15 mouse cellular contexts compared by ENCODE assay signal in genomic region chr12:27437661-27438345, GRCm38 (mm10).
DNase-seq lines count a peak whose midpoint lies in the region; ATAC-seq and TF ChIP-seq lines count a peak whose summit lies in the region.
"Had no signal": no experiment of that assay in that cellular context is flagged by ENCODE, and none has a peak within 500 bp of the region (broad histone marks: within the 10 kb centered on the region; RNA-seq: fewer than 3 reads in every experiment).

No protein-coding gene starts in this region.

- no peaks in the 10 kb centered on the region for H3K4me1 ChIP-seq in hindbrain, embryonic 16.5 days (ENCODE audit: control insufficient read depth, insufficient read depth, low read depth, low read length)
- no peaks in the 10 kb centered on the region for H3K4me1 ChIP-seq in hindbrain, embryonic 12.5 days
- H3K4me1 ChIP-seq in midbrain, embryonic 12.5 days: no peaks in the 10 kb centered on the region
- 0 out of 2 replicates have a peak, but pooled peaks cover 4% of the 10 kb centered on the region for H3K4me1 ChIP-seq in midbrain, embryonic 10.5 days
- H3K4me1 ChIP-seq in hindbrain, postnatal 0 days (ENCODE audit: insufficient read depth, low read length): no peaks in the 10 kb centered on the region
- H3K4me1 ChIP-seq: heart, embryonic 10.5 days; neural tube, embryonic 13.5 days had no signal

- no peak overlapping the region for H3K9ac ChIP-seq in hindbrain, embryonic 16.5 days (ENCODE audit: low read depth, low read length)
- H3K9ac ChIP-seq in hindbrain, embryonic 12.5 days: no peak overlapping the region
- H3K9ac ChIP-seq in midbrain, embryonic 12.5 days (replicated peaks): no peak overlapping the region
- H3K9ac ChIP-seq in hindbrain, postnatal 0 days (replicated peaks; ENCODE audit: low read length): no peak overlapping the region
- H3K9ac ChIP-seq: liver, embryonic 14.5 days; neural tube, embryonic 13.5 days had no signal

- DNase-seq in midbrain, embryonic 10.5 days (ENCODE audit: low spot score): no peak
- peak; percentile 53 for DNase-seq in hindbrain, postnatal 0 days (ENCODE audit: low spot score)
- peak; percentile 2 for DNase-seq in retina, embryonic 14.5 days (ENCODE audit: low spot score)
- DNase-seq in urinary bladder, postnatal 25 days (ENCODE audit: low spot score): no peak
- DNase-seq in spleen, postnatal 4 days (ENCODE audit: low spot score in 2 of 2): no peak
- DNase-seq: adrenal gland, adult 8-10 months; heart, postnatal 4 days; right cerebral cortex, adult 18-20 months; thymus, adult 18-20 months had no signal

- no peaks in the 10 kb centered on the region for H3K9me3 ChIP-seq in hindbrain, embryonic 16.5 days (ENCODE audit: control insufficient read depth, low read length)
- no peaks in the 10 kb centered on the region for H3K9me3 ChIP-seq in hindbrain, embryonic 12.5 days (replicated peaks)
- no peaks in the 10 kb centered on the region for H3K9me3 ChIP-seq in midbrain, embryonic 12.5 days
- H3K9me3 ChIP-seq in midbrain, embryonic 10.5 days (replicated peaks): no peaks in the 10 kb centered on the region
- H3K9me3 ChIP-seq in hindbrain, postnatal 0 days (ENCODE audit: low read length): no peaks in the 10 kb centered on the region
- H3K9me3 ChIP-seq: heart, embryonic 10.5 days; neural tube, embryonic 13.5 days had no signal

- no peaks in the 10 kb centered on the region for H3K27me3 ChIP-seq in hindbrain, embryonic 16.5 days (replicated peaks; ENCODE audit: control insufficient read depth, insufficient read depth, low read length)
- H3K27me3 ChIP-seq in hindbrain, embryonic 12.5 days: no peaks in the 10 kb centered on the region
- H3K27me3 ChIP-seq in midbrain, embryonic 12.5 days: no peaks in the 10 kb centered on the region
- H3K27me3 ChIP-seq in midbrain, embryonic 10.5 days (ENCODE audit: low read depth, poor library complexity, severe bottlenecking): no peaks in the 10 kb centered on the region
- no peaks in the 10 kb centered on the region for H3K27me3 ChIP-seq in hindbrain, postnatal 0 days (ENCODE audit: insufficient read depth, low read length)
- H3K27me3 ChIP-seq: neural tube, embryonic 13.5 days had no signal

- no peak overlapping the region for H3K4me2 ChIP-seq in hindbrain, embryonic 16.5 days (ENCODE audit: low read length)
- no peak overlapping the region for H3K4me2 ChIP-seq in hindbrain, embryonic 12.5 days (replicated peaks)
- H3K4me2 ChIP-seq in midbrain, embryonic 12.5 days (replicated peaks): no peak overlapping the region
- no peak overlapping the region for H3K4me2 ChIP-seq in hindbrain, postnatal 0 days (ENCODE audit: low read depth, low read length)
- H3K4me2 ChIP-seq: neural tube, embryonic 13.5 days had no signal

- H3K27ac ChIP-seq in hindbrain, embryonic 16.5 days (ENCODE audit: low read depth, low read length): no peak overlapping the region
- no peak overlapping the region for H3K27ac ChIP-seq in hindbrain, embryonic 12.5 days
- H3K27ac ChIP-seq in midbrain, embryonic 12.5 days (replicated peaks): 0 out of 2 replicates have a peak overlapping the region, but pooled peaks have one; percentile 2
- no peak overlapping the region for H3K27ac ChIP-seq in midbrain, embryonic 10.5 days (replicated peaks)
- H3K27ac ChIP-seq in hindbrain, postnatal 0 days: no peak overlapping the region
- H3K27ac ChIP-seq: heart, embryonic 10.5 days; liver, embryonic 14.5 days; neural tube, embryonic 13.5 days had no signal

- ATAC-seq in hindbrain, embryonic 16.5 days: 0 out of 2 replicates have a peak, but pooled peaks have one; percentile 45
- no peak for ATAC-seq in hindbrain, embryonic 12.5 days (ENCODE audit: low FRiP score)
- no peak for ATAC-seq in midbrain, embryonic 12.5 days (ENCODE audit: low FRiP score, low read depth)
- ATAC-seq in hindbrain, postnatal 0 days: no peak

- no peaks in the 10 kb centered on the region for H3K36me3 ChIP-seq in hindbrain, embryonic 16.5 days (ENCODE audit: control insufficient read depth, insufficient read depth, low read length)
- H3K36me3 ChIP-seq in hindbrain, embryonic 12.5 days: no peaks in the 10 kb centered on the region
- H3K36me3 ChIP-seq in midbrain, embryonic 12.5 days: no peaks in the 10 kb centered on the region
- no peaks in the 10 kb centered on the region for H3K36me3 ChIP-seq in midbrain, embryonic 10.5 days
- H3K36me3 ChIP-seq in hindbrain, postnatal 0 days (ENCODE audit: insufficient read depth, low read length): no peaks in the 10 kb centered on the region
- H3K36me3 ChIP-seq: heart, embryonic 10.5 days; neural tube, embryonic 13.5 days had no signal

- WGBS in hindbrain, embryonic 16.5 days: 32% methylated on average over 6 of the region's 6 CpGs
- 47% methylated on average over 6 of the region's 6 CpGs for WGBS in hindbrain, embryonic 12.5 days
- WGBS in midbrain, embryonic 12.5 days: 50% methylated on average over 6 of the region's 6 CpGs
- 70% methylated on average over 6 of the region's 6 CpGs for WGBS in midbrain, embryonic 10.5 days
- WGBS in hindbrain, postnatal 0 days: 24% methylated on average over 6 of the region's 6 CpGs

- H3K4me3 ChIP-seq in hindbrain, embryonic 16.5 days (ENCODE audit: low read length): no peak overlapping the region
- no peak overlapping the region for H3K4me3 ChIP-seq in hindbrain, embryonic 12.5 days
- no peak overlapping the region for H3K4me3 ChIP-seq in midbrain, embryonic 12.5 days
- no peak overlapping the region for H3K4me3 ChIP-seq in midbrain, embryonic 10.5 days
- H3K4me3 ChIP-seq in hindbrain, postnatal 0 days (ENCODE audit: low read length): no peak overlapping the region
- H3K4me3 ChIP-seq: heart, embryonic 10.5 days; neural tube, embryonic 13.5 days had no signal

- TF ChIP-seq CTCF in hindbrain, postnatal 0 days (IDR thresholded peaks at IDR 0.05; ENCODE audit: low read depth): no peak

Comparison
In these comparisons a context has a peak if more than half of its experiments do, and no peak if none do; other contexts are left out.
1. DNase-seq: peak in hindbrain, postnatal 0 days (single experiment) and retina, embryonic 14.5 days (single experiment); none in midbrain, embryonic 10.5 days (single experiment), urinary bladder, postnatal 25 days (single experiment) and spleen, postnatal 4 days (0 of 2).